Mouse (Mus musculus) liver, embryonic 12.5 days (tissue): ENCODE measurements around the gene Asb10. TPM values are rescaled to one million over a fixed set of nuclear protein-coding genes. Genes with fewer than 3 reads are reported as not detected.

Experiments
- polyA plus RNA-seq: library from polyadenylated mRNA; unstranded; fragments of >200 nt; fragmentation: Nextera tagmentation; extraction: Ambion mirVana; gene quantifications from 2 replicates; pipeline ENCODE4 v1.2.1, GENCODE M21; 2016

Gene Asb10
- polyA plus RNA-seq, 1 experiment from 2014 or later, result not detected

Other genes with a start within 250 kb of the Asb10 start
- 0.89 and 1.6 TPM in 2 replicates for gene Kcnh2, start 189.4 kb downstream of the Asb10 start, polyA plus RNA-seq
- gene Nos3, start 176.2 kb downstream of the Asb10 start, polyA plus RNA-seq, result 4.4 and 4.9 TPM in 2 replicates
- 0.47 and 0.93 TPM in 2 replicates for gene Atg9b, start 148.8 kb downstream of the Asb10 start, polyA plus RNA-seq
- gene Abcb8, start 147.3 kb downstream of the Asb10 start, polyA plus RNA-seq, result 32.6 and 34.1 TPM in 2 replicates
- not detected in 2 replicates for gene Asic3, start 127.6 kb downstream of the Asb10 start, polyA plus RNA-seq
- 13.0 and 14.1 TPM in 2 replicates for gene Cdk5, start 117.4 kb downstream of the Asb10 start, polyA plus RNA-seq
- gene Slc4a2, start 117.1 kb downstream of the Asb10 start, polyA plus RNA-seq, result 16.2 and 16.6 TPM in 2 replicates
- gene Fastk, start 95.7 kb downstream of the Asb10 start, polyA plus RNA-seq, result 72.4 and 78.0 TPM in 2 replicates
- 6.7 and 7.2 TPM in 2 replicates for gene Tmub1, start 93.1 kb downstream of the Asb10 start, polyA plus RNA-seq
- 25.5 and 26.5 TPM in 2 replicates for gene Agap3, start 88.8 kb downstream of the Asb10 start, polyA plus RNA-seq
- gene Gbx1, start 13.8 kb downstream of the Asb10 start, polyA plus RNA-seq, result not detected in 2 replicates
- gene 4931409K22Rik, start 15.8 kb upstream of the Asb10 start, polyA plus RNA-seq, result 0.05 TPM in 1 of 2 replicates, not detected in the other
- 93.7 and 95.9 TPM in 2 replicates for gene Abcf2, start 36.5 kb upstream of the Asb10 start, polyA plus RNA-seq
- gene Chpf2, start 45.8 kb upstream of the Asb10 start, polyA plus RNA-seq, result 16.6 and 17.6 TPM in 2 replicates
- gene Smarcd3, start 83.4 kb upstream of the Asb10 start, polyA plus RNA-seq, result 5.8 and 8.3 TPM in 2 replicates
- 16.9 and 17.5 TPM in 2 replicates for gene Nub1, start 144.6 kb upstream of the Asb10 start, polyA plus RNA-seq
- gene Wdr86, start 189.7 kb upstream of the Asb10 start, polyA plus RNA-seq, result 3.5 and 3.9 TPM in 2 replicates
- 0.71 TPM in 1 of 2 replicates, not detected in the other for gene Crygn, start 217.0 kb upstream of the Asb10 start, polyA plus RNA-seq